Mouse (Mus musculus) adrenal gland, adult 10 weeks (tissue): Measurements from ENCODE around the gene Fblim1. TPM values are rescaled to one million over a fixed set of nuclear protein-coding genes. Genes with fewer than 3 reads are reported as not detected.

Source experiments
- polyA plus RNA-seq: library from polyadenylated mRNA; stranded (reverse); fragments of 350-450 nt; fragmentation: Illumina TruSeq; extraction: RNeasy Lipid Tissue Mini Kit (QIAGEN cat#74804); gene quantifications from one replicate; pipeline ENCODE4 v1.2.3, GENCODE M21; 2014; ENCODE audit warnings: low read depth, low replicate concordance

Gene Fblim1
- 7.1 TPM for polyA plus RNA-seq

DNA sequence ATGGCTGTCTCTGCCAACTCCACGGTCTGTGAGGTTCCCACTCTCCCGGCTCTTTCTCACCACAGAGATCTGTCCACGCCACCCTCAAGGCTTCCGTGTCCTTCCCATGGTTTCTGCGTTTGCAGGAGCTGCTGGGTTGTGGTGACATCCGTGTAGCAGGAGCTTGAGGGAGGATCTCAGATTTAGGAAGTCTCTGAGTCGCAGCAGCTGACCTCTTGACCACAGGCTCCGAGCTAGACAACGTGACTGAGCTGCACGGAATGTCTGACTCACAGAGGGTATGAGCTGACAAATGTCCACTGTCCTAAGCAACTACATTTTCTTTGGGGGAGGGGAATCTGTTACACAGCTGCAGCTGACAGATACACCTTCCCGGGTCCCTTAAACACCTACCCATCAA, at the start of gene Fblim1:
Gene Fblim1, minus strand, starts transcription at position 236 of the 400 bp plus-strand sequence.

DNA sequence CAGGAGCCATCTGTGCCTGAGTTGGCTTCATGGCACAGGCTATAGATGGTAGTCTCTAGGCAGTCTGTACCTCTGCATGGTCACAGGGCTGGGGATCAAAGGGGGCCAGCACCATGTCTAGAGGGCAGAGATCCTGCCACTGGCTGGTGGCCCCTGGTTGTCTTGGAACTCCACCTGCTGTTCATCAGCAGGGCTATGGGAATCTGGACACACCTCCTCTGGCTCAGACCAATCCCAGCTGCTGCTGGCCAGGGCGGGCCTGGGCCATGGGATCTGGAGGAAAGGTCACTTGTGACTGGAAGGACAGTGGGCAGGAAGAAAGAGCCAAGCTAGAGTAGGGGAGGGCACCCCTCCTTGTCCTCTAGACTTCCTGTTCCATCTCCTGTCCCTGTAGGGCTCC, 17.8 kb upstream of the Fblim1 start, which contains the start of gene Slc25a34:
Gene Slc25a34, minus strand, starts transcription at position 156 of the 400 bp plus-strand sequence.

DNA sequence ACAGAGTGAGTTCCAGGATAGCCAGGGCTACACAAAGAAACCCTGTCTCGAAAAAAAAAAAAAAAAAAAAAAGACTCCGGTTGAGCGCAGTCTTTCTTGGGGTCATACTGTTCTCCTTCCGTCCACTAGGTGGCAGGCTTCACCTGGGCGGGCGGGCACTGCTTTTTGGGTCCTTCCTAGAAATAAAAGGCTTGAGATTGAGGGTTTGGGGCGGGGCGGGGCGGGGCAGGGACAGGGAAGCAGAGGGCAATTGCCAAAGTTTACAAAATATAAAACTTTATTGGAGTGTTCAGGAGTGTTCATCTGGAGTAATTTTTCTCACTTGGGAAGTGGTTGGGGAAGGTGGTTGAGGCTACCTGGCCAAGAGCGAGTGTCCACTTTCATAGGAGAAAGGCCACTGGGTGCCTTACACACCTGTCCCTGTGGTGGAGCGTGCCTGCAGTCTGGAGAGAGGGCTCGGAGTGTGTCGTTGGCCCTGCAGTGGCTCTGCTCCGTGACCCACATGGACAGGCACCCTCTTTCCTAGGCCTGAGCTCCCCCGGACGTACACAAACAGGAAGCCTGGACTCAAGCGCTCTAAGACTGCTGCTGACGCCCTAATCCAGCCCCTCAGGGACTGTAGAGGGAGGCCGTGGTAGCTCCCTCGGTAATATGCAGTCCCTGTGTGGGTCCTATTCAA, 12.8 kb upstream of the Fblim1 start, which contains the start of gene Tmem82:
Gene Tmem82, minus strand, starts transcription at position 69 of the 679 bp plus-strand sequence.

DNA sequence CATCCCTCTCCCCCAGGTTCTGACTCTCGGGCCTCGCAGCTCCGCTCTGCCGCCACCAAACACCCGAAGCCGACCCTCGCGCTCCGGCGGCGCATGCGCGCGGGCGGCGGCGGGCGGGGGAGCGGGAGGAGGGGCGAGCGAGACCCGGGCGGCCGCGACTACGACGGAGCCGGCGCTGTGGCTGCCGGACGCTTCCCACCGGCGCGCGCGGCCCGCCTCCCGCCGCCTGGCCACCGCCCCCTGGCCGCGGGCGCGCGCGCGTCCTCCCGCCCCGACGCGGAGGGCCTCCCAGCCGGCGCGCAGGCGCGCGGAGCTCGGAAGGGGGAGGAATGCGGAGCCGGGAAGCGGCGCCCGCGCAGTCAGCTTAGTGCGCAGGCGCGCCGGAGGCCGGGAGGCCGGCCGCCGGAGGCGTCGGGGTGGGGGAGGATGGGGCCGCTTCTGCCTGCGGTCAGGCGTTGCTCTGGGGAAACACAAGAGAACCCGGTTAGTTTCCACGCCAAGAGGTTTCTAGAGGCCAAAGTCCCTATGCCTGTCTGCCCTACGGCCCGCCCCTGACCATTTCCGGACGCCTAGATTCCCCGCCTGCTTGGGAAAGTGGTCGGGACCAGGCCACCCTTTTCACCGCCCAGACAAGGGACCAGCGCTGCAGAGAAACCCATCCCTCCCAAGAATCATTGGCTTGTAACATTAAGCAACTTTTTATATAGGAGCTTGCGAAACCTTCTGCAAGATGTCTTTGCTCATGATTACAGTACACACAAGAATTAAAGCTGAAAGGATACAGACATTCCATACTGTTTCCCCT, 67.3 kb downstream of the Fblim1 start, which contains the start of gene Spen:
Gene Spen, minus strand, starts transcription at position 190 of the 805 bp plus-strand sequence.

Other genes with a start within 250 kb of the Fblim1 start
- gene Fam131c, start 237.9 kb downstream of the Fblim1 start, polyA plus RNA-seq, result not detected
- gene Clcnka, start 207.4 kb downstream of the Fblim1 start, polyA plus RNA-seq, result not detected
- gene Clcnkb, start 190.1 kb downstream of the Fblim1 start, polyA plus RNA-seq, result not detected
- not detected for gene Hspb7, start 185.3 kb downstream of the Fblim1 start, polyA plus RNA-seq
- not detected for gene Srarp, start 170.0 kb downstream of the Fblim1 start, polyA plus RNA-seq
- not detected for gene Zbtb17, start 161.4 kb downstream of the Fblim1 start, polyA plus RNA-seq
- gene Spen, start 67.5 kb downstream of the Fblim1 start, polyA plus RNA-seq, result 9.1 TPM
- gene Tmem82, start 12.5 kb upstream of the Fblim1 start, polyA plus RNA-seq, result not detected
- gene Slc25a34, start 17.7 kb upstream of the Fblim1 start, polyA plus RNA-seq, result 0.35 TPM
- gene Plekhm2, start 58.8 kb upstream of the Fblim1 start, polyA plus RNA-seq, result 1.3 TPM
- not detected for gene Rsc1a1, start 79.5 kb upstream of the Fblim1 start, polyA plus RNA-seq
- 33.9 TPM for gene Ddi2, start 117.3 kb upstream of the Fblim1 start, polyA plus RNA-seq
- gene Agmat, start 140.6 kb upstream of the Fblim1 start, polyA plus RNA-seq, result 0.70 TPM
- 11.1 TPM for gene Dnajc16, start 184.8 kb upstream of the Fblim1 start, polyA plus RNA-seq
- 17.0 TPM for gene Casp9, start 187.5 kb upstream of the Fblim1 start, polyA plus RNA-seq
- not detected for gene Cela2a, start 220.1 kb upstream of the Fblim1 start, polyA plus RNA-seq
- not detected for gene Ctrc, start 240.3 kb upstream of the Fblim1 start, polyA plus RNA-seq